Mouse (Mus musculus) cerebellum, postnatal 14 days (tissue): ENCODE data around the gene Slc25a42.
A peak's percentile ranks its signal among the peaks of the same experiment; 100 is the strongest.

Source experiments
- DNase-seq, 2 experiments: peaks; one replicate each; pipeline ENCODE4 v3.0.0; 2021; ENCODE audit warnings: mixed read lengths in 2 of 2

Slc25a42 gene

DNA sequence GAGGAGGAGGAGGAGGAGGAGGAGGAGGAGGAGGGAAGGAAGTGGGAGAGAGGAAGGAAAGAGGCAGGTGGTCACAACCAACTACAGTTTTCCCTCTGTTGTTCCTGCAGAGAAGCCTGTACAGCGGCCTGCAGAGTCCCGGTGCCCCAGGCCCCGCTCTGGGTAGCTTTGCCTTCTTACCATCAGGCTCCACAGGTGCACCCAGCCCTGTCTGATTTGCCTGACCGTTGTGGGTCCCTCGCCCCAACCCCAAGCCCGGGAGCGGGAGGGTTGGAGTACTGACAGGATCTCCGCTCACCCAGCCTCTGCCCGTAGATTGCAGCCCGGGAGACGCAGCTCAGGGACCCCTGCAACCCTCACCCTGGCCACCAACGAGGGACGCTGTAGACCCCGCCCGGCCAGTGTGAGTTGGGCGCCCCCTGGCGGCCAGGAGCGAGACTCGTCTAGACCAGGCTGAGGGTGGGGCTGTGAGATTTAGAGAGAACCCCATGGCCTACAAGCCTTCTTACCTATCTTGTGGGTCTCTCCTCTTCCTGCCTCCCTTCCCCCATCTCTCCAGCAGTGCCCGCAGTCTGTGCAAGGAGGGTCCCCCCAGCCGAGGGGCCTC lies 45.5 kb downstream of the Slc25a42 start:
- DNase-seq, result peak; percentile 83 to 89

- no peak for DNase-seq
Observed at GRCm38 (mm10) chr8:70163316-70163715, 48.8 kb downstream of the Slc25a42 start.

DNA sequence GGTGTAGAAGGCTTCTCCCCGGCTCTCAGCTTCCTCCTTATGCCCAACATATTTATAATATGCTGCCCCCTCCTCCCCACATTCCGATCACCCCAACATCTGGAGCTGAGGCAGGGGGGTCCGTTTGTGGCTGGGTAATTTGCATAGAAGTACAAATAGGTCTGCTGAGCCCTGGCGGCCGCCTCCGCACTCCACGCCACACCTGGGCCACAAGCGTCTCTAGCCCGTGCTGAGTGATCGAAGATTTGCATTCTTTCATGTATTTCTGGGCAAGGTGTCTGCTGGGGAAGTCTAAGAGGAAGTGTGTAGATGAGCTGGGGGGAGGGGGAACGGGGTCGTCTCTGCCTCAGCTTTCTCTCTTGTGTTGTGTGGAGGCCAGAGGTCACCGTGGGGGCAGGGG lies 52.1 kb downstream of the Slc25a42 start:
- no peak for DNase-seq

- no peak for DNase-seq
Observed at GRCm38 (mm10) chr8:70159211-70159610, 52.9 kb downstream of the Slc25a42 start.

DNA sequence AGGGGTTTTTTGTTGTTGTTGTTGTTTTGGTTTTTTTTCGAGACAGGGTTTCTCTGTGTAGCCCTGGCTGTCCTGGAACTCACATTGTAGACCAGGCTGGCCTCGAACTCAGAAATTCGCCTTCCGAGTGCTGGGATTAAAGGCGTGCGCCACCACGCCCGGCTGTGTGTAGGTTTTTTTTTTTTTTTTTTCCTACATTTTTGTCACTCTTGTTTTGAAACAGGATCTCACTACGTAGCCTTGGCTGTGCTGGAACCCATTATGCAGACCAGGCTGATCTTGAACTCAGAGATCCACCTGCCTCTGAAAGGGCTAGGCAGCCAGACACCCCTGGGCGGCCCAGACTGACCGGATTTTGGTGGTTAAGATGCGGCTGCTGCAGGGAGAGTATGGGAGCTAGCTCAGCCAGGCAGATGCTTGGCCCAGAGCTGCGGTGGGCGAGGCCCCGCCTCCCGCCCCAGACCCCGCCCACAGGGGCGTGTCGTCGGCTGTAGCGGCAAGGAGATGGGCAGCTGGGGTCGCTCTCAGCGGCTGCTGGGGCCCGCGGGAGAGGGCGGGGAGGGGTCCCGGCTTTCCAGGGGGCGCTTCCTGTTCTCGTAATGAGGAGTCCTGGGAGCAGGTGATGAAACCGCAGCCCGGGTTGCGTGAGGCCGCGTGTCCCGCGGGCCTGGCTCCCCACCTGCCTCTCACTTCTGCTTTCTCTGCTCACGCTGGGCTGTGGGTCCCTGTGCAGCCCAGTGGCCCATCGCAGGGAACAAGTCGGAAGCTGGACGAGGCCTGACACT lies 53.8 kb downstream of the Slc25a42 start:
- peak; percentile 57 to 60 for DNase-seq

DNA sequence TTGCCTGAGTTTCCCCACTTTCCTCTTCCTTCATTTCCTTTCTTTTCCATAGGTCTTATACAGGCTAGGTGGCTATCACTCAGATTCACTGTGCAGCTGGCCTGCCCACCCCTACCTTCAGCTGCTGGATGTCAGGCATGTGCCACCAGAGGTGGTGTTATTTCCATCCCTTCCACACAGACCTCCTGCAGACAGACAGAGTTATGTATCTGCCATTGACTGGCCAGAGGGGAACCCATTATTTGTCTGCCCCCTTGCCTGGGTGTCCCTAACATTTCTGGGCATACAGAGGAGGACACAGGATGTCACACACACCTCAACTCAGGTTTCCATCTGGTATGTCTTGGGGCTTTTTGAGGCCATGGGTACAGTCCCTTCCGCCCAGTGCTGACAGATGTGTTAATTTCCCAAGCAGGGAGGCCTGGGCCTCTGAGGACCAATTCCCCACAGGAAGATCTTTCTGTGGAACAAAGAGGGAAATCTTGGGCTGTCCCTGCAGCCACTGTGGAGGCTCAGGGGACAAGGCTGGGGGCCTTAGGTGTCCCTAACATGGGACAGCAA lies 54.8 kb downstream of the Slc25a42 start:
- DNase-seq, result no peak

- DNase-seq, result peak; percentile 63 to 74
Observed at GRCm38 (mm10) chr8:70152537-70153257, 59.4 kb downstream of the Slc25a42 start.

GRCm38 (mm10) chr8:70150158-70150557 lies 61.9 kb downstream of the Slc25a42 start:
- DNase-seq, result no peak

DNA sequence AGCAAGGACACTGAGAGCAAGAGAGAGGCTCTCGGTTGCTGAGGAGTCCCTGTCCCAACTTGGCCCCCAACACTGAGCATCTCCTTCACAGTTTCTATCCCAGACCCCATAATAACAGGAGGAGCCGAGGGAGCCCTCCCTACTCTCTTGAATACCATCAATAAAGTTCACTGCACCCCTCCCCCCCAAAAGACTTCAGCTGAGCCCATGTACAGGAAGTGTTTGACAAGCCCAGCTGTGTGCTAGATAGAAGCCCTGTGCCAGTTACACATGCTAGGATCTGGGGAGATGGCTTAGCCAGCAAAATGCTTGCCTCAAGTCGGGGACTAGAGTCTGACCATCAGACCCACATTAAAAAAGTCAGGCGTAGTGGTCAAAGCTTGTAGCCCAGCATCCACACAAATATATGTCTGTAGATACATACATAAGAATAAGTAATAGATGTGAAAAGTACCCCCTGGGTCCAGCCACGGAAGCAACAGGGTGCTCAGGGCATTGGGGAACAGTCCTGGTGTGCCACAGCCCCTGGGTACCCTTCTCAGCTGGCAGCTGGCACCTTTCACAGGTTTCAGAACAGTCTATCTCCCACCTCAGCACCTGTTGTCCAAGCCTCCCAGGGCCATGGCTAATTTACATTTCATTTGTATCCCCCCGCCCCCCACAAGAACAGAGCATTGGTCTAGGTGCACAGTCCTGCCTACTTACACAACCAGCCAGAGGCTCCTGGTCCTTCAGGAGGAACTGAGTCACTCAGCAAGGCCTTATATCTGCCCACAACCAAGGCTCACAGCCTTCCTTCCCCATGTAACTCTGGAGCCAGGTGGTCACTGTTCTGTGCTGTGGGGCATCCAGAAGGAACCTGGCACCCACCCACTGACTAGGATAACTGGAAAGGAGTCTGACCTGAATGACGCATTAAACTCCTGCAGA lies 64.2 kb downstream of the Slc25a42 start:
- DNase-seq, result no peak

DNA sequence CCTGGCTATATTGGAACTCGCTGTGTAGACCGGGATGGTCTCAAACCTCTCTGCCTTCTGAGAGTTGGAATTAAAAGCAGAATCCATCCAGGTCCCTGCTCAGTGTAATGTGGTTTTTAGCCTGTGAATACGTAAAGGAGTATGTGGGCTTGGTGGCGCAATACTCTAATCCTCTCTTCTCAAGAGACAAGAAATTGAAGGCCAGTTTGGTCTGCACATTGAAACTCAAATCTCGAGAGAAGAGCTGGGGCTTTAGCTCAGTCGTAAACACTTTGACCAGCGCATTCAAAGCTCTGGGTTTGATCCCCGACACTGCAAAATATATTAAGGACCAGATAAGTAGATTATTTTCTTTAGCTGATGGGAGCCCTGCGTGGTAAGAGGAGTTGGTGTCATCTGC lies 72.1 kb downstream of the Slc25a42 start:
- DNase-seq, result no peak

DNA sequence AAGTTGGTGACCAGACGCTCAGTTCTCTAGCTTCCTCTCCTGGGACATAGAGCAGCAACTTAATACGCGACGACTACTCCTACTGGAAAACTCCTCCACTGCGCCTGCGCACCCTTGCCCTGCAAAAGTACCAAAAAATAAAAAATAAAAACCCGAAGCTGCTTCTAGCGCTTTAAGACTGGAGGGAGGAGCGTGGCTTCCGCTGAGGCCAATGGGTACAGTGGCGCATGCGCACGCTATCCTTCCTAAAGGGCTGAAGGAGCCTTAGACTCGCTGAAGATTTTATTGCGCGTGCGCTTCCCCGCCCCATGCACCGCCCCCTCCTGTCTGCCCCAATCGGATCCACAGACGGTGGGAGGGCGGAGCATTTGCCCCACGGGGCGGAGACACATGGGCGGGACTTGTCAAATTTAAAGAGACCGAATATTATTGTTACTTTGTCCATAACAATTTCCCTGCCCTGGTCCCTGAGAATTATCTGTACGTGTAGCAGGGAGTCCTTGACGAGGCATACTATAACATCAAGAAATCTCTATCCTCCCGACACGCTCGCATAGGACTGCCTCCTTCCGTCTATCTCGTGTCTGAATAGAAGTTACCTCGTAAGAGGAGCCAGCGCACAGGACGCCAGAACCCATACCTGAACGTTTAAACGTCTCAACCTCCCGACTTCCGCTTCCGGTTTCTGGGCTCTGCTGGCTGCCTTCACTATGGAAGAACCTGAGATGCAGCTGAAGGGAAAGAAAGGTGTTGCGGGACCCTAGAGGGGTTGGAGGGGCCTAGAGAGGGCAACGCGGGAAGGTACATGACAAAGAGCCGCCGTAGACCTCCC lies 72.9 kb downstream of the Slc25a42 start, which contains the start of the genes Rfxank, Borcs8 and Mef2b:
Rfxank (minus strand) TSS at position 129 of the 832 bp plus-strand sequence.
Borcs8 (plus strand) TSS at position 474 of the 832 bp plus-strand sequence.
Mef2b (plus strand) TSS at position 686 of the 832 bp plus-strand sequence.
- peak; percentile 99 for DNase-seq

DNA sequence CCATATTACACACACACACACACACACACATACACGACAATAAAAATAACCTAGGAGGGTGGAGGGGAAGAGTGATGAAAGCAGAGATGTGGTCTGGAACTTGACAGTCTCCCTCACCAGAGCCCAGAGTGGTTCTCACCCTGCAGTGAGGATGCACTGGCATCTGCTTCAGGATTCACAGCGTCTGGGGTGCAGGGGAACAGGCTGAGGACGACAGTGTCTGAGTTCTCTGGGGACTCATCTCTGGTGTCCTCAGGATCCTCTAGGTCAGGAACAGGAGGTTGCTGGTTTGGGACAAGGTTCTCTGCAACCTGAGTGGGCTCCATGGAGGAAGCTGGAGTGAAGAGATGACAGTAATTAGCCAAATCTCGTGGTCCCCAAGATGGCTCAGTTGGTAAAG lies 74.2 kb downstream of the Slc25a42 start:
- DNase-seq, result no peak

DNA sequence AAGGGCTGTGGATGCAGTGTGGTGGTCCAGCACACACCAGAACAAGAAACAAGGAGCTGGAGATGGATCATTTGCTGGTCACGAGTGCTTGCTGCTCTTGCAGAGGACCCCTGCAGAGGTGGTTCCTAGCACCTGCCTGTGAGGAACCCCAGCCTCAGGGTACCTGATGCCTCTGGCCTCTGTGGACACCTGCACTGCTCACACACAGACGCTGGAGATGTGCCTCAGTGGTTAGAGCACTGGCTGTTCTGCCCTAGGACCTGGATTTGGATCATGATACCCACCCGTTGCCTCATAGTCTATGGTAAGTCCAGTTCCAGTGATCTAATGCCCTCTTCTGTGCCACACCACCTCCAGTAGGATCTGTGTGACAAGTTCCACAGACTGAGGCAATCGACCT lies 75.5 kb downstream of the Slc25a42 start:
- DNase-seq, result no peak

DNA sequence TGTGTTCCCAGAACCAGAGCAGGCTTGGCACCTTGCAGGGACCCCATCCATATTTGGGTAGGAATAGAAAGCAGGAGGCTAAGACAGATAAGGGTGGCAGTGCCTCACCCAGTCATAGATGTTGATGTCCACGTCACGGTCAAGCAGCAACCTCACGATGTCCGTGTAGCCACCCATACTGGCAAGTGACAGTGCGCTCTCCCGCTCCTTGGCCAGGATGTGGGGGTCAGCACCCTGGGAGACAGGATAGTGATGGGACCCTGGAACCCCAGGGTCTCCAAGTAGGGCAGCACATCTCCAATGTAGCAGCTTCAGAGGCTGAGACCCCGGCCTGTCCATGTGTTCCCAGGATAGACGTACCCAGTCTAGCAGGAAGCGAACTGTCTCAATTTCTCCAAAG lies 77.2 kb downstream of the Slc25a42 start:
- no peak for DNase-seq
